Mouse (Mus musculus): ENCODE data around the gene Ptger3.

DNA sequence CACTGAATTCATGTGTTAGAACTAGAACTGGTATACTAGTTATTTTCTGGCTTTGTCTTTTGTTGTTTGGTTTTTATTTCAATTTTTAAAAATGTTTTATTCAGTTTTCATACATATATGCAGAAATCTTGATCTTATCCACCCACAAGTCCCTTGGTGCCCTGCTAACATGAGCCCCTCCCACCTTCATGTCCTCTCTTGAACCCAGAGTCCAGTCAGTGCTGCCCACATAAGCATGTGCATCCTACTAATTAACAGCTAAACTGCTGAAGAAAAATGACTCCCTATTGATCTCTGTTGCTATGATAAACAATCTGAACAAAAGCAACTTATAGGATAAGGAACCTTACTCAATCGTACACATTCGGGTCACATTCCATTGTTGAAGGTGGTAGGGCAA is 17.4 kb upstream of the Ptger3 start:
- TF ChIP-seq EP300 (IDR thresholded peaks at IDR 0.05; ENCODE audit: insufficient read depth, low read depth, low read length) (no peak), POLR2A (IDR thresholded peaks at IDR 0.05; ENCODE audit: insufficient read depth, low read length) (no peak)

All from ES-Bruce4 (cell line).